Mouse (Mus musculus): Measurements from ENCODE around the gene Ddah2.

DNA sequence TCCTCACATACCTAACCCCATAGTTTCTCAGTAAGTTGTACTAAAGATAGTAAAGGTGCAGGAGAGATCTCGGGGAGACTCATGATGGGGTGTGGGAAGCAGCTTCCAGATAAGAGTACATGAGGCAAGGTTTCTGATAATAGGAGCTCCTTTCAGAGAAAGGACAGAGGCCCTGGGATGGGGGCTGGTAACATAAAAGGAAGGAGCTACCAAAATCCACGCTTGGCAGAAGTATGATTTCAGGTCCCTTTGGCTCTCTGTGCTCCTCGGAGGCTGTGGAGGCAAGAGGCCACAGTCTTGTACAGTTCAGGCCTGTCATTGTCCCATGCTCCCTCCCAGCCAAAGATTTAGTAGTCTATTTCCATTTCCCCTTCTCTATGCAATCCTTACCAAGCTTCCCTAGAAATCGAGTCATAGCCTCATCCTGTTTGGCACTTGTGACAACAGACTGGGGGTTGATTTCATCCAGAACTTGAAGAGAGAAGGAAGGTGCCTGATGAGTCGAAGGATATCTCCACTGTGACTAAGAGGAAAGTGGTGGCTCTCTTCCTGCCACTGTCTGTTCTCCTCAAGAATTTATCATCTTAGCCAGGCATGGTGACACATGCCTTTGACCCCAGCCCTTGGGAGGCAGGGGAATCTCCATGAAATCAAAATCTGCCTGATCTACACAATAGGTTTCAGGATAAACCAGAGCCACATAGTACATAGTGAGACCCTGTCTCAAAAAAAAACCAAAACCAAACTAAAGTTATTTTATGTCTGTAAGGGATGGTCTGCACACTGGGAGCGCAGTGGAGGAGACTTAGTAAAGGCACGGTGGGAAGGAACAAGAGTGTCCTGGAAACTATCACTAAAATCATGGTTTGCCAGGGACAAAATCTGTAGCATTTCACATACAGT lies 13.7 kb upstream of the Ddah2 start:
- TF ChIP-seq CTCF (IDR thresholded peaks at IDR 0.05; ENCODE audit: low read depth) (no peak), EP300 (IDR thresholded peaks at IDR 0.05; ENCODE audit: low read depth) (no peak)

Measured in heart, postnatal 0 days (tissue).